Mouse (Mus musculus) stomach, adult 2 months (tissue): ENCODE measurements around the gene Olfm2. TPM values are rescaled to one million over a fixed set of nuclear protein-coding genes. Genes with fewer than 3 reads are reported as not detected.

Experiments used
- polyA plus RNA-seq: library from polyadenylated mRNA; depleted of rRNA; stranded (reverse); fragments of >200 nt; gene quantifications from 2 replicates; pipeline ENCODE4 v1.2.3, GENCODE M21; 2012; rRNA removed

Gene Olfm2
- polyA plus RNA-seq = 0.68 and 0.78 TPM in 2 replicates

GRCm38 (mm10) chr9:20746017-20746660 lies at the start of gene Olfm2:
TSS of gene Olfm2 (minus strand) at chr9:20746349.

GRCm38 (mm10) chr9:20651602-20652259 lies 94.4 kb downstream of the Olfm2 start, which contains the start of gene Pin1:
TSS of gene Pin1 (plus strand) at chr9:20652095.

GRCm38 (mm10) chr9:20644360-20645081 lies 101.6 kb downstream of the Olfm2 start, which contains the start of gene Fbxl12:
TSS of gene Fbxl12 (minus strand) at chr9:20644767.

GRCm38 (mm10) chr9:20642101-20642895 lies 103.9 kb downstream of the Olfm2 start, which contains the start of gene Ubl5:
TSS of gene Ubl5 (plus strand) at chr9:20642878.

Other genes with a start within 250 kb of the Olfm2 start
- 0.33 and 0.68 TPM in 2 replicates for gene Zfp266, start 224.9 kb downstream of the Olfm2 start, polyA plus RNA-seq
- gene Zfp846, start 165.1 kb downstream of the Olfm2 start, polyA plus RNA-seq = 0.44 and 0.83 TPM in 2 replicates
- gene Ubl5, start 103.5 kb downstream of the Olfm2 start, polyA plus RNA-seq = 85.7 and 103 TPM in 2 replicates
- 16.8 and 20.1 TPM in 2 replicates for gene Fbxl12, start 101.6 kb downstream of the Olfm2 start, polyA plus RNA-seq
- 6.4 and 9.3 TPM in 2 replicates for gene Pin1, start 94.3 kb downstream of the Olfm2 start, polyA plus RNA-seq
- 7.6 and 8.7 TPM in 2 replicates for gene Col5a3, start 68.7 kb upstream of the Olfm2 start, polyA plus RNA-seq
- not detected in 2 replicates for gene Rdh8, start 72.2 kb upstream of the Olfm2 start, polyA plus RNA-seq
- gene A230050P20Rik, start 122.3 kb upstream of the Olfm2 start, polyA plus RNA-seq = 27.0 and 29.6 TPM in 2 replicates
- 4.6 and 6.6 TPM in 2 replicates for gene Angptl6, start 133.4 kb upstream of the Olfm2 start, polyA plus RNA-seq
- 46.2 and 52.6 TPM in 2 replicates for gene Ppan, start 141.8 kb upstream of the Olfm2 start, polyA plus RNA-seq
- gene Eif3g, start 152.3 kb upstream of the Olfm2 start, polyA plus RNA-seq = 65.9 and 73.1 TPM in 2 replicates
- 11.1 and 12.4 TPM in 2 replicates for gene Dnmt1, start 213.5 kb upstream of the Olfm2 start, polyA plus RNA-seq
- gene S1pr2, start 230.4 kb upstream of the Olfm2 start, polyA plus RNA-seq = 3.9 and 4.3 TPM in 2 replicates